Mouse (Mus musculus) brain, embryonic 14.5 days (tissue): ENCODE results near the gene Fli1.

ENCODE experiments used
- CTCF ChIP-seq: fragments of 200-500 bp; IDR thresholded peaks from 2 replicates; pipeline ENCODE4 v1.5.1; 2012; ENCODE audit warnings: inconsistent platforms, mild to moderate bottlenecking, moderate library complexity, borderline replicate concordance; ENCODE audit not compliant: insufficient read depth, insufficient read length; ENCODE audit errors: extremely low read depth
- POLR2A ChIP-seq: fragments of 200-500 bp; IDR thresholded peaks from 2 replicates; pipeline ENCODE4 v1.6.1; 2012; ENCODE audit warnings: mild to moderate bottlenecking, inconsistent platforms, borderline replicate concordance; ENCODE audit not compliant: poor library complexity, insufficient read depth, insufficient read length, severe bottlenecking; ENCODE audit errors: extremely low read depth

DNA sequence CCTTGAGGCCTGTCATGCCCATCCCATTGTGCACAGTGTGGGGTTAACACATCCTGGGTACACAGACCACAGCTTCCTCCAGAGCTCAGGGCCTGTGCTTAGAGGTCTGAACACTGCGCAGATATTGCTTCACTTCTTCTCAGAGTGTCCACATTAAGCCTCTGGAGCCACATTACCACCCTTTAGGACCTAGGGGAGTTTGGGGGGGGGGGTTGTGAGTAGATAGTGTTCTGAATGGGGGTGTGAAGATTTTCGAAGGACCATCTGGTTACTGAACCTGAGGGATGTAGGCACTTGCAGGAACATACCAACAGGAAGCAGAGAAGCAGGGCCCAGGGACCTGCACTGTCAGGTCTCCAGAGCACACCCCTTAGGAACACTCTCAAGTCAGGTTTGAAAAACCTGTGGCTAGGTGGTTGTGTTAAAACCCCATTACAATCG is 3.3 kb downstream of the Fli1 start:
- TF ChIP-seq CTCF (no peak), POLR2A (no peak)
